Mouse (Mus musculus): Measurements from ENCODE around the gene Pitx3.
"Not testable (repeated sequence)": the region's sequence is repeated elsewhere in the genome, so short reads cannot be mapped to it uniquely, and the experiment has no call there.

Pitx3 gene

DNA sequence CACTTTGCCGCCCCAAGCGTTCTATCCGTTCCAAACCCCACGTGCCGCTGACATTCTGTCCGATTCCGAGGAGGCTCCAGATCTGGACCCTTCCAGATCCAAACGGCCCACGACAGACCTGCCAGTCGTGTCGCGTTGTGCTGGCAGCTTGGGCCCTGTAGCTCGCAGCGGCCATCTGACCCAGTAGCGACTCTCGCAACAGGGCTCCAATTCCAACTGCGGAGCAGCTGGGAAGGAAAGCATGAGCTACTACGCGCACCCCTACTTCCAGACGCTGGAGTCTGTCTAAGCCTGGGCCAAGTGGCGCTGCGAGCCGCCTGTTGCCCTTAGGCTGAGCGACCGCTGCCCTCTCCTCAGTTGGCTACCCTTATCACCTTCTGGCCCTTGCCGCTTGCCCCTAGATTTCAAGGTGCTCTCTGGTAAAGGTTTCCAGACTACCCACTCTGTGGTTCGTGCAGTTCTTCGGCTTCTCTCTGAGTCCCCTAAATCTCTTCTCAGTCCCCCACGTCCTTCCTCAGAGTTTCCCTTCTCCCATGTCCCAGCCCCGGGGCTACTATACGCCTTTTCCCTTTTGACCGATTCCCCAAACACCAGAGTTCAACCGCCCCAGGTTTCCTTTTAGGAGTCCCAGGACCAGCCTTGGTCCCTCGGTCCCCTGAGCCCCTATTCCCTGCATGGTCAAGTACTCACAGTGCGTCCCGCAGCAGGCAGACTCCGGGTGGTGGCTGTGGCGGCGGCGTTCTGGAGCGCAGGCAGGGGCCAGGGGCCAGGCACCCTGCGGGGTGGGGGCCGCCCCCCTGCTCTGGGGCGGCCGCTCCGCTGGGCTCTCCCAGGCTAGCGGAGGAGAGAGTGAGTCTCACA is at the start of gene Pitx3:
Gene Pitx3 (minus strand): TSS at position 816 of the 861 bp plus-strand sequence.
- DNase-seq (ENCODE audit: low spot score): peak; percentile 55

- DNase-seq (ENCODE audit: low spot score): no peak
Measured at GRCm38 (mm10) chr19:46187203-46187602, 39.1 kb upstream of the Pitx3 start.

GRCm38 (mm10) chr19:46186611-46187010 is 38.5 kb upstream of the Pitx3 start:
- DNase-seq (ENCODE audit: low spot score): peak; percentile 46

DNA sequence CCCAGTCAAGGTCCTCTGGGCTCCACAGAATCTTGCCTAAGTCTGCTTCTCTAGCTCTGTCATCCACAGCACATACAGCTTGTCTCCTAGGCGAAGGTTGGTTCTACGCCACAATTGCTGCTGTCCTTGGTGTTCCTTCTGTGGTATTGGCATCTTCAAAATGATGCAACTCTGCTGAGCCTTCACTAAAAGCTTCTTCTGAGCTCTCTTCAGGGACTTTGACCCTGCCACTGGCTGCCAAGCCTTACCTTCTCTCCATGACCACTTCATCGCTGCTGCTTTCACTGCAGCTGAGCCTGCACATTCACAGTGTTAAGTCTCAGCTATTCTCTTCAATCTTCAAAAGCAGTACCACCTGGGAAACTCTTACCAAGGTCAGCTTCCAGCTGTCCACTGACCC is 34.1 kb upstream of the Pitx3 start:
- DNase-seq (ENCODE audit: low spot score): no peak

DNA sequence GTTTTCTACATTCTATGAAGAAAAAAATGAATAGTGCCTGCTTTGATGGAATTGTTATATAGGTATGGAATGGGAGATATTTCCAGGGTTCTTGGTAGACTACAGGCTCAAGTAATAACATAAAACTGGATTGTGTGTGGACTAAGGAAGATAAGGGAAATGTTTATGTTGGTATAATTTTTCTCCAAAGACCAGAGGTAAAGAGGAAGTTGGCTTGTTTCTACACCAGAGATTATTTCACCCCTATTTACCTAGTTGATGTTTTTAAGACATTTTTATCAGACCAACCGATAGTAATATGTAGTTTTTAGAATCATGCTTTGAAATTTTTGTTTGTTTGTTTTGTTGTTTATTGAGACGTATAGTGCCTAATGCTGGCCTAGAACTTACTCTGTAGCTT is 32.1 kb upstream of the Pitx3 start:
- DNase-seq (ENCODE audit: low spot score): no peak

DNA sequence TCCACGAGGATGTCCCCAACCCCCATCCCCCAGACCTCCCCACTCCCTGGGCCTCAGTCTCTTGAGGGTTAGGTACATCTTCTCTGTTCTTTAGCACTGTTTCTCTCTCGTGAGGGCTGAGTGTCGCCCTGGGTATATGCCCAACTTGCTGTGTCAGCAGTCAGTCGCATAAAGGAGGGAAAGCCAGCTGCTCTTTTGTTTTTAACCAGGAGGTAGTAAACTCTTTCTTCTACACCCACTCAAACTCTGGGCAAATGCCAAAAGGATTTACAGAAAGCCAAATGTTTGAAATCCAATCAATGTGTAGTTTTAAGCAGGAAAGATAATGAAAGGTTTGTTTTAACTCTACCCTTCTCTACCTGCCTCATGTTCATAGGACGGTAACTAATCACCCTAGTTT is 28.9 kb upstream of the Pitx3 start:
- DNase-seq (ENCODE audit: low spot score): no peak

DNA sequence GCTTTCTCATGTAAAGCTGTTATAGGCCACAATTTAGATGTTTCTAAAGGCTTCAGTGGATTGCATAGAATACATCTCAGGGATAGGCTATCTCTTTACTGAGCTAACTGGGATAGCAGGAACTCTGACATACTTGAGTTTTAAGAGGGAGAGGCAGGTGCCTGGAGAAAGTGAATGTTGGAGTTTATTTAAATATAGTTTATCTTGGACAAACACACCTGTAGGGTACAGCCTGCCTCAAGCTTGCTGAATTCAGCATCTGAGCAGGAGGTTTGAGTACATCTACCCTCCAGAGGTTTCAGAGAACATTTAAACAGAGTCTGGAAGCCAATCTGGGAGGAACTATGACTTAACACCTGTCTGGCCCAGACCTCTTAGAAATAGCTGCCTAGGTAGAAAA is 27.0 kb upstream of the Pitx3 start:
- no peak for DNase-seq (ENCODE audit: low spot score)

GRCm38 (mm10) chr19:46172541-46172940 is 24.4 kb upstream of the Pitx3 start:
- no peak for DNase-seq (ENCODE audit: low spot score)

- DNase-seq (ENCODE audit: low spot score): no peak
Measured at GRCm38 (mm10) chr19:46169913-46170312, 21.8 kb upstream of the Pitx3 start.

GRCm38 (mm10) chr19:46169396-46169795 is 21.3 kb upstream of the Pitx3 start:
- DNase-seq (ENCODE audit: low spot score): no peak

DNA sequence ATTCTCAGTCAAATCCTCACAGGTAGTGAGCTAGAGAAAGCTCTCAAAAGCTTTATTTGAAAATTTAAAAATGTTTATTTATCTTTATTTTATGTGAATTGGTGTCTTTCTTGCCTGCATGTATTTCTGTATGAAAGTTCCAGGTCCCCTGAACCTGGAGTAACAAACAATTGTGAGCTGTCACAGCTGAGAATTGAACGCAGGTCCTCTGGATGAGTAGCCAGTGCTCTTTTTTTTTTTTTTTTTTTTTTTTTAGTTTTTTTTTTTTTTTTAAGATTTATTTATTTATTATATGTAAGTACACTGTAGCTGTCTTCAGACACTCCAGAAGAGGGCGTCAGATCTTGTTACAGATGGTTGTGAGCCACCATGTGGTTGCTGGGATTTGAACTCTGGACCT is 19.0 kb upstream of the Pitx3 start:
- not testable (repeated sequence) for DNase-seq (ENCODE audit: low spot score)

DNA sequence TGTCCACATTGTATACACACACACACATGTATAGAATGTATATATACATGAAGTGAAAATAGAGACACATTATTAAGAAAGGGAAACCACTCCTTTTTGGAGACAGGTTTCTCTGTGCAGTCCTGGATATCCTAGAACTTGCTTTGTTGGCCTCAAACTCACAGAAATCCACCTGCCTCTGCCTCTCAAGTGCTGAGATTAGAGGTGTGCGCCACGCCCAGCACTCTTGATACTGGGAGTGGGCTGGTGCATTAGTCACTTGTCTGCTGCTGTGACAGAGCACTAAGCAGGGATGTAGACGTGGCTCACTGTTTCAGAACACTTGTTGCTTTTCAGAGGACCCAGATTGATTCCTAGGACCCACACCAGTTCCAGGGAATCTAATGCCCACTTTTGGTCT is 17.8 kb upstream of the Pitx3 start:
- DNase-seq (ENCODE audit: low spot score): no peak

DNA sequence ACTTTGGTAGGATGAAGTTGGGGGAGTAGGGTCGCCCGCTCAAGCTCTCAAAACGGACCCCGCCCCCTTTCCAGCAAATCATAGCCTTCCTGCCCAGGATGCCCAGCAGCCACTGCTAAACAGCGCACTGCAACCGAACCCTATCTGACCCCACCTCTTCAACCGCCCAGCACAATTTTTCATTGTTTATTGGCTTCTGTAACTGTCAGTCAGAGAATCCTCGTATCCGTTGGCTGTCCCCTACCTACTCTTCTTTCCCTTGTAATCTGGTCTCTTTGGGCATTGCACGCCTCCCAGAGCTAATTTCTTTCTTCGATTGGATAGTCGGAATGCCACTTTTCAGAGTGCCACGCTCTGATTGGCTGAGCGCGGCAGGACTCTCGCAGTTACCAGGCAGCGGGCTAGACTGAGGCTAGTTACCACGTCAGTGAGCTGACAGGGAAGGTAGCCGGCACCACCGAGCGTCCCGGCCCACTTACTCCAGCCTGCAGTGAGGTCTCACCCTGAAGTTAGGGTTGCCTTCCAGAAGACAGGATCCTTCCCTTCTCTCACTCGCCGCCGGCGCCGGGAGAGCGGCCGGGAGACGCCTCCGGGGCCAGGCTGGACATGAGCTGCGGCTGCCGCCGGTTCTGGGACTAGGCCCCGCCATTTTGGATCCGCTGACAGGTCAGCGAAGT is 4.1 kb upstream of the Pitx3 start, which contains the start of gene Gbf1:
Gene Gbf1 (plus strand): TSS at position 383 of the 677 bp plus-strand sequence.
- DNase-seq (ENCODE audit: low spot score): peak; percentile 98

- DNase-seq (ENCODE audit: low spot score): no peak
Measured at GRCm38 (mm10) chr19:46149091-46149490, 965 bp upstream of the Pitx3 start.

GRCm38 (mm10) chr19:46148372-46148760 is 240 bp upstream of the Pitx3 start:
- DNase-seq (ENCODE audit: low spot score): peak; percentile 95

- DNase-seq (ENCODE audit: low spot score): peak; percentile 49
Measured at GRCm38 (mm10) chr19:46141091-46141490, 7.0 kb downstream of the Pitx3 start.

GRCm38 (mm10) chr19:46140324-46140723 is 7.8 kb downstream of the Pitx3 start:
- no peak for DNase-seq (ENCODE audit: low spot score)

GRCm38 (mm10) chr19:46136639-46137580 is 11.2 kb downstream of the Pitx3 start:
- peak; percentile 82 for DNase-seq (ENCODE audit: low spot score)

DNA sequence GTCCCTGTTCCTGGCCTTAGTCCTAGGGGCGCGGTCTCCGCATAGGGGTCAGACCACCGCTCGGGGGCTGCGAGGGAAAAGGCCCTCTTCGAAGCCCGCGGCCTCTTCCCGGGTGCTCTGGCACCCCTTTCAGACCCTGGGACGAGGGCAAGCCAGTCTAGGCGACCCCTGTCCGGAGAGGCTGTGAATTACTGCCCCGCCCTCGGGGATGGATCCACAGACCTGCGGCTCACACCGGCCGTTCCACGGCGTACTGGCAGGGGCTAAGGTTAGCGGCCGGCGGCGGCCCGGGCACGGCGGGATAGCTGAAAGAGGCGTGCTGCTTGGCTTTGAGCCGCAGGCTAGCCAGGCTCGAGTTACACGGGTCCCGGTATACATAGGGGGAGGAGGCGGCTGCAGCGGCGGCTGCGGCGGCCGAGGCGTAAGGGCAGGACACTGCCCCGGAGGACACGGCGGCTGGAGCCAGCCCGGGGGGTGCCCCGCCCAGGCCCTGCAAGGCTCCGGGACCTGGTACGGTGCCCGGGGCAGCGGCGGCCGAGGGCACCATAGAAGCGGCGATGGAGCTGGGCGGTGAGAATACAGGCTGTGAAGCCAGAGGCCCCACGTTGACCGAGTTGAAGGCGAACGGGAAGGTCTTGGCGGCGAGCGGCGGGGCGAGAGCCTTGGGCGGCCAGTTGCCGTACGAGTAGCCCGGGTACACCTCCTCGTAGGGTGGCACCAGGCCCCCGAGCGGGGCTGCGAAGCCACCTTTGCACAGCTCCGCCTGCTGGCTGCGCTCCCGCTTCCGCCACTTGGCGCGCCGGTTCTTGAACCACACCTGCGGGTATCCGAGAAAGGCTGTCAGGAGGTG is 12.1 kb downstream of the Pitx3 start:
- peak; percentile 71 for DNase-seq (ENCODE audit: low spot score)

DNA sequence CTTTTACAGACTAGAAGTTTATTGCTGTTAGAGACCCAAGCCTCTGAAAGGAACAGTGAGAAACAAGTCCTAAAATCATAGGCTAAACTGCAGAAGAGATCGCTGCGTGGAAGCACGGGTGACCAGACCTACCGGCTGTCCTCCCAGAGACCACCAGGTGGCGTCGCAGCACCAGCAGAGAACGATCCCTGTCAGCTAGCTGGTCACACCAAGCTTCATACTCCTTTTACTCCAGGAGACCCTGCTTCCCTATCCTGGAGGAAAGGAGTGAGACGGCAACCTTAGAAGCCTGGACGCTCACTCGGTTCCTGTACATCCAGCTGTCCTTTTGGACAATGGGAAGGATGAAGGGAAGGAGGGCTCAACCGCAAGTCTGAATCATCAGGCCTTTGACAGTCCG is 12.8 kb downstream of the Pitx3 start:
- peak; percentile 96 for DNase-seq (ENCODE audit: low spot score)

DNA sequence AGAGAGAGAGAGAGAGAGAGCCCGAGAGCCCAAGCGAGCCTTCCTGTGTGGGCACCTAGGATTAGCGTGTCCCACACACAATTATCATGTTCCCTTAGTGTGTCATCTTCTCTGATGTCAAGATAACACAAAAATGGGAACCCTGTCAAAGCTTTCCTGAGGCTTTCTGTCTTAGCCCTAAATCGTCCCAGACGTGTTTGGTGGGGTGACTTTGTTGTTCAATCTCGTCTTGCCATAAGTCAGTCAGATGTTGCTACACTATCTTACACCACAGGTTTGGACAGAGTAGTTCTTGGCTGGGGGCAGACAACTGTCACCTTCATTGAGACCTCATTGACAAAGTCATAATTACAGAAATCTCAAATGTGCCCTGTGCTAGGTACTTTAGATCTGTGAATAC is 15.5 kb downstream of the Pitx3 start:
- DNase-seq (ENCODE audit: low spot score): no peak

Data from embryo, embryonic 10 days (tissue).